Mouse (Mus musculus) gastrocnemius, postnatal 25 days (tissue): ENCODE results near the gene Tmem235. TPM values are rescaled to one million over a fixed set of nuclear protein-coding genes. Genes with fewer than 3 reads are reported as not detected.
A peak's percentile ranks its signal among the peaks of the same experiment; 100 is the strongest.

Source experiments
- DNase-seq: peaks from one replicate; pipeline ENCODE4 v3.0.0; 2022
- long read RNA-seq, 2 experiments: library from polyadenylated mRNA; stranded (forward); transcript quantifications; one replicate each; pipeline ENCODE4 v2.0.0; 2021
- total RNA-seq, 2 experiments: library from RNA; stranded (reverse); gene quantifications; 1 replicate in 1 of 2; 2 replicates in 1 of 2; pipeline ENCODE4 v1.2.3; 2021

Tmem235 gene
- not detected for total RNA-seq
- long read RNA-seq, experiment 1: 0 reads
- long read RNA-seq, experiment 2: 0 reads

DNA sequence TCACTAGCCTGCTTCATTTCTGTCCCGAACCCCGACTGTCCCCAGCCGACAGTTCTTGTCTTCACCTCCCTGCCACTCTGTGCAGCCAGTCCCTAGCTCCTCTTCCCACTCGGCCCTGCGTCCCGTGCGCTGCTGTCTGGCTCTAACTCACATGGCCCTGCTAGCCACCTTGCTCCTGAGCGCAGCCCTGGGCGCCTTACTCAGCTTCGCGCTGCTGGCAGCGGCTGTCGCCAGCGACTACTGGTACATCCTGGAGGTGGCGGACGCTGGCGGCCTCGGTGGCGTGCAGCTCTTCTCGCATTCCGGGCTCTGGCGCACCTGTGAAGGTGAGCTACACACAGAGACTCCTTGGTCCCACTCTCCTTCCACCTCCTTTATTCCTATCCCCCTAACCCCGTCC, at the start of gene Tmem235:
Tmem235 (plus strand) TSS at position 152 of the 400 bp plus-strand sequence.
- no peak for DNase-seq

DNA sequence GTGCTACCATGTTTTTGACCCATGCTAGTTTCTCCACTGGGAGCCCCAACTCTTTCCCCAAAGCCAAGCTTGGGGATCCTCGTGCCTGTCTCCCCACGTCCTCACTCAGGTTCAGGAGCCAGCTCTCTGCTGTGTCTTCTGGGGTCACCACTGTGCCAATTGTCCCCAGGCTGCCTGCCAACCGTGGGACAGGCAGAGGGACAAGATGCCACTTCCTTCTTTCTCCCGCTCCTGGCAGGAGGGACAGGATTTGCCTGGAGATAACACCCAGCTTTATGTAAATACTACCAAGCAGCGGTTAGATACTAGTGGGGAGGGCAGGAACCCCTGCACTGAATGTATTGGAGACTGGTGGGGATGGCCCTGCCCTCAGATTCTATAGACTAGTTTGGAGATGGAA, 46.7 kb upstream of the Tmem235 start:
- no peak for DNase-seq

DNA sequence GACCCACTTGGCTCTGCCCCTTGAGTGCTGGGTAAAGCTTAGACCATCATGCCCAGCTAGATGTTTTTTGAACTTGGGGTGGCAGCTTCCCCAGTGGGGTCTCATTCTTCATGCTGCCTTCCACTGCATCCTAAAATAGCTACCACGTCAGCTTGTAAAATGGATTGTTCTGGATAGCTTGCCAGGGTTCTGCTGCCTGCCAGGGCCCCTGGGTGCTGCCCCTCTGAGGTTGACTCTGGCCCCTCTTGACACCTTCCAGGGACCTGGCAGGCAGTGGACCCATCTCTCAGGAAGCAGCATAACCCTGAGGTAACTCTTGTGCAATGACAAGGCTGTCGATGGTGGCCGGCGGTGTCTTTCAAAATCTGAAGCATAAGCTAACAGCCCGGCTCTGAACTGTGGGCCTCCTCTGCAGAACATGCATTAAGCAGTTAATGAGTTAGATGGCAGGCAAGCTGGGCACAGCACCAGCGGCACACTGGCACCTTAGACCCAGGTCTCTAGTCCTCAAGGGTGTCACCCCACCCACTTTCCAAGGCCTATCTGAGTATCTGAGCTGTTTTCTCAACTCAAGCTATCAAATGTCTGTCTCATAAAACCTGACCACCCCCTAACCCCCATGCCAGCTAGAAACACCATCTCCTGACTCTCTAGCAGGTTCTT, 45.7 kb upstream of the Tmem235 start:
- no peak for DNase-seq

DNA sequence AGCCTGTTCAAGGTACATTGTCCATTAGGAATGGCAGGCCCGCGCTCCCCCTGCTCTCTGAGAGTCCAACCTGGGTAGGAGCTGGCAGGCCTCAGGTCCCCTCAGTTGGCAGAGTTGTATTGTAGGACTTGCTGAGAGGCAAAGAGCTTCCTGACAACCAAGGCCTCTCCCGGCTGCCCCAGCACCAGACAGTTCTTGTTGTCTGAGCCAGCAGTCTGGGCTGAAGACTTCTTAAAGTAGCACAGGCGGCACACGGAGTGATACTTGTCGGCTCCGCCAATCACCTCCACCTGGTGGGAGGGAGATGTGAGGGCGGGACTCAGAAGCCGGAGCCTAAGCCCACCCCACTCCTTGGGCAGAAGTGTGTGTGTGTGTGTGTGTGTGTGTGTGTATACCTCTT, 44.7 kb upstream of the Tmem235 start:
- peak; percentile 57 for DNase-seq

DNA sequence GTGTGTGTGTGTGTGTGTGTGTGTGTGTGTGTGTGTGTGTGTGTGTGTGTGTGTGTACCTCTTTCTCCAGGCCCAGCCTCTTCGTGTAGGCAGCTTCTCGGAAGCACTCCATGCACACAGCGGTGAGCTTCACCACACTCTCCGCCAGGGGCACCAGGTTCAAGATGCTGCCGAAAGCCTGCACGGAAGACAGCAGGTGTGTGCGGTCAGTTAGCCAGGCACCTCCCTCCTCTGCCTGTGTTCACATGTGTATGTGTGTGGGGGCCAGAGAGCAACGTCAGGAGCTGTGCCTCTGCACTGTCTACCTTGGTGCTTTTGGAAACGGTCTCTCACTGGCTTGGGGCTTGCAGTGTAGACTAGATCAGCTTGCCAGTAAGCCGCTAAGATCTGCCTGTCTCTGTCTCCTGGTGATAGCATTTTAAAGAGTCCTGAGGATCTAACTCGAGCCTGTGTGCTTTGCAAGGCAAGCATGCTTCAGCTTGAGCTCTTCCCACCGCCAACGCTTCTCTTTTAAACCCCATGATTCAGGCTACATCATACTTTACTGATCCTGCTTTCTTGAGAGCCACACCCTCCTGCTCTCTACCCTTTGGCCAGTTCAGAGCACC, 44.1 kb upstream of the Tmem235 start:
- no peak for DNase-seq

DNA sequence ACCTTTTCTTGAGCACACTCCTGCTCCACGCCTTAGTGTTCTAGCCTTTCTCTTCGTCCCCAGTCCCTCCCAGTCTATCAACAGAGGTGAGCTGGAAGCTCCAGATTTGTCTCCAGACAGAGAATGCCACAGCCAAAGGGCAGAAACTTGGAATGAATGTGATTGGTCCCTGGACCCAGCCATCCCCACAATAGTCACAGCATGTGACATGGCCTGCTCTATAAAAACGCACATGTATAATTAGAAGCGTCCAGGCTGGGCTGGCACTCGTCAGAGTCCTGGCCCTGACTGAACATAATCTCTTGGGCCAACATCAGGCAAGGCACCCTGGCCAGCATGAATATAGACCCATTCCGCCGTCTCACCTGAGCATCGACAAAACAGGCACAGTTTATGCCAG, 41.5 kb upstream of the Tmem235 start:
- DNase-seq: peak; percentile 84

DNA sequence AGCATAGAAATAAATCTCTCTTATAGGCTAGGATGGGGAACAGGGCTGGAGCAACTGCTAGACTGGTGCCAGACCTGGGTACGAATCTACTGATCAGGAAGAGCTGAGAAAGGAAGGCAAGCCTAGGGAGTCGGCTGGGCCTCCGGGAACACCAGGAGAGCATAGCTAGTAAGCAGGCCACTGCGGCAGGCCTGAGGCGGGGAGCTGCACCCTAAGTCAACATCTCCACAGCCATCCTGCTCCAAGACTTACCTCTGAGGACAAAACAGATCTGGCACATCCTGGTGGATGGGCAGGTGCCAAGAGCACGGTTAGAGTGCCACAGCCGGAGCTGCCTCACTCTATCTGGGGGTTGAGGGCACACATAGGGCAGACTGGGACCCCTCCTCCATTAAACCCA, 40.4 kb upstream of the Tmem235 start:
- DNase-seq: no peak

DNA sequence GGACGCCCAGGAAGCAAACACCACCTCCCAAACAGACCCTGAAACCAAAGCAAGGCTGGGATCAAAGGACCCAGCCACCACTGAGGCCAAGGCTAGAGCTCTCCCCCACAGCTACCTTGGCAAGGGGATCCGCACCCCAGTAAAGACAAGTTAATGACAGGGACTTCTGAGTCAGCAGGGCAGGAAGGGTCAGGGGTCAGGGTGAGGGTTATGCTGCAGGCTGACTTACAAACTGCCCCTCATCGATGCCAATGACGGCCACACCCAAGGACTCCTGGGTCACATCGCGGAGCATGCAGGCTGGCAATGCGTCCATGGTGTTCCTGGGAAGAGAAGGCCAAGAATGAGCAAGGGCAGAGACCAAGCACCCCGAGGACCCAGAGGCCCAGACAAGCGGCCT, 38.7 kb upstream of the Tmem235 start:
- no peak for DNase-seq

DNA sequence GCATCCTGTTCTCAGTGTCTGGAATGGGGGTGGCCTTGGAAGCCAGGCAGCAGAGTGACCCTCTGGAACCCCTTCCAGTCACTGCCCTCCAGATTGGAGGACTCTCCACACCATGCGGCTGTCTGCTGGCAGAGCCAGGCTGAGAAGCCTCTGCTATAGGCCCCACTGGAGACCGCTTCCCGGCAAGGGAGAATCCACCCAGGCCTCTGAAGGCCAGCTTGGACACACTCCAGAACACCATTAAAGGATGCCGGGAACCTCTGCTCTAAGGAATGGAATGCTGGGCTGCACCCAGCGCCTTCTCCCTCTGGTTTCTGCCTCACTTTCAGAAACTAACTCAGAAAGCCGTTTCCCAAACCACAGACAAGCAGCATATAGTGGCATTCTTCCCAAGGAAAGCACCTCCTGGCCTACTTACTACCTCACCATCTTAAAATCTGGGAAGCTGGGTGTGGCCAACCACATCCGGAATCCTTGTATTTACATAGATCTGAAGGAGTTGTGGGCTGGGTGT, 37.8 kb upstream of the Tmem235 start:
- DNase-seq: no peak

DNA sequence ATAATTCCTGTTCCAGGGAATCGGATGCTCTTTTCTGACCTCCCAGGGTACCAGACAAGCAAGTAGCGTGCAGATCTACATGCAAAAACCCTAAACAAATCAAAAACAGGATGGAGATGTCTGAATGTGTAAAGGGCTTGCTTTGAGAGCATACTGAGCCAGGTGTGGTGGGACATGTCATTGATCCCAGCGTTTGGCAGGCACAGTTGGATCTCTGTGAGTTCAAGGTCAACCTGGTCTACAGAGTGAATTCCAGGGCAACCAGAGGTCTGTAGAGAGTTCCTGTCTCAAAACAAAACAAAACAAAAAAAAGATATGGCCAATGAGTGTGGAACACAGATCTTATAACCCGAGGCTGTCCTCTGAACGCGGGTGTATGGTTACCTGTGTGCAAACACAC, 37.1 kb upstream of the Tmem235 start:
- no peak for DNase-seq

DNA sequence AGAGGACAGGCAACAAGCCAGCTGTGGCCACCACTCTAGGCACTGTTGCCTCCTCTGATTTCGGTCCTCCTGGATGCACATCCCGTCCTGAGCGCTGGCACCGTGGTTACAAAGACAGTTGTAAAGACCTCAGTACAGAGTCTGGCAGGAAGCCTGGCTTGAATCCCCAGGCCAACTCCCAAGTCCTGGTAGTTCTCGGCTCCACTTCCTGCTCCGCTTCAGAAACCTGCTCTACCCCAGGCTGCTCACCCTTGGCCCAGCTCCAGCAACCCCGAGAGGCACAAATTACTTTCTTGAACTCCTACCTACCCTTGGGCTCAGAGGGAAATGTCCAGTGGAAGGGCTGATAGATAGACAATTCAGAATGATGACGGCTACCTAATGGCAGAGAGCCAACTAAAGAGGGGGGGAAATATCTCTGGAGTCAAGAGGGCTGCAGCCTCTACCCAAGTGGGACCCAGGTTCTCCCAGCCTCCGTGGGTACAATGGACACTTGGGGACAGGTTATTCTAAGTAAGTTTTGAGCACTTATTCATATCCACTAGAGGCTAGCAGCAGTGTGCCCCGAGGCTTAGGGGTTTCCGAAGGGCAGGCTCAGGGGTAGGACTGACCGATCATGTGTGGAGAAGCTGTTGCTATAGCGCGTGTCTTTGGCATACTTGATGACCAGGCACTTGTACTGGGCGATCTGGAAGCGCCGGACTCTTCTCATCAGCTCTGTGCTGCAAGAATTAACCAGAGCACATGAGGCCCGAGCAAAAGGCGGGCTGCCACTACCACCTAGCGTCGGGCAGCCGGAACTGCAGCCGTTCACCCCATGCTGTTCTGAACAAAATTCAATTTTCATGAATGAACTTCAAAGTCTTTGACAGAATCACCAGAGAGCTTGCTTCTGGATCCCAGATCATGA, 36.2 kb upstream of the Tmem235 start:
- peak; percentile 81 for DNase-seq

DNA sequence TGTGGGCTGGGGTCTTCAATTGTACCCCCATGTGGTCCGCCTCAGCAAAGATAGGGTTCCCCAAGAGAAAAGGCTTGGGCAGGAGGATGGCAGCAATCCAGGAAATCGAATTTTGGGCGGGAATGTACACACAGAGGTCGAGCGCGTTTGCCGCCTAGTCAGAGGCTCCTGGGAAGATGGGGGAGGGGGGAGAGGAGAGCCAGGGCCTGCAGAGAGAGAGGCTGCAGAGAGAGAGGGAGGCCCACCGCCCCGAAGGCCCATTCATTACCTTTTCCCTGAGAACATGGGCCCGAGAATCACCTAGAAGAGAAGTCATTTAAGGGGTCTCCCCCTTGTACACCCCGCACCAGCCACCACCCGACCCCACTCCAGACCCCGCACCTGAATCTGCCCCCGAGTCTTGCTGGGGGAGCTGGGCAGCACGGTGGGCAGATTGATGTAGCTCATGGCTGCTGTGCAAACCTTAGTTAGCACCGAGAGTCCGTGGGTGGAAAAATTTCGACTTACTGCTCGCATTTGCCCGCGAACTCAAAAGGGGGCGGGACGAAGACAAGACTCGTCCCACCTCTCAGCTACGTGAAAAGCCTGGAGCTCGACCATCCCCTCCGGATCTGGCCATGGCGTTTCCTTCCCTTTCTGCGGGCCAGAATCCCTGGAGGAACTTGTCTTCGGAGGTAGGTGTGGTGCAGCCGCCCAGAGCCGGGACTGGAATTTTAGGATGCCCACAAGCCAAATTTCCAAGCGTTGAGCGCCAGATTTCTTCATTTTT, 35.0 kb upstream of the Tmem235 start, which contains the start of the genes Afmid and Tk1:
Afmid (plus strand) TSS at position 592 of the 769 bp plus-strand sequence.
Tk1 (minus strand) TSS at position 760 of the 769 bp plus-strand sequence.
- peak; percentile 67 for DNase-seq

DNA sequence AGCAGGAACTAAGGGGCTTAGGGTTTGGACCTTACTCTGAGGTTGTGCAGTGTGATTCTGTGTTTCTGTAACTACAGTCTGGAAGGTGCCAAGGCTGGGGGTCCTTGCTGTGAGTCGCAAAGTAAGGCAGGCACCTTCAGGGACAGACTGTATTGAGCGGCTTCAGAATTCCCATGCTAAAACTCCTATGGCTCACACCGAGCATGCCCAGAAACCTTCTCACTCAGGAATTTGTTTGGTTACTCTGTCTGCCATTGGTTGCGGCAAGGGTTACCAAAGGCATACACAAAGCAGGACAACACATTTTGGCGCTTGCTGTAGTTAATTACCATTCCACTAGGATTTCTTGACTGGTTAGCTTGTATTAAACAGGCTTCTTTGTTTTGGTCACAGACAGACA, 34.4 kb upstream of the Tmem235 start:
- no peak for DNase-seq

DNA sequence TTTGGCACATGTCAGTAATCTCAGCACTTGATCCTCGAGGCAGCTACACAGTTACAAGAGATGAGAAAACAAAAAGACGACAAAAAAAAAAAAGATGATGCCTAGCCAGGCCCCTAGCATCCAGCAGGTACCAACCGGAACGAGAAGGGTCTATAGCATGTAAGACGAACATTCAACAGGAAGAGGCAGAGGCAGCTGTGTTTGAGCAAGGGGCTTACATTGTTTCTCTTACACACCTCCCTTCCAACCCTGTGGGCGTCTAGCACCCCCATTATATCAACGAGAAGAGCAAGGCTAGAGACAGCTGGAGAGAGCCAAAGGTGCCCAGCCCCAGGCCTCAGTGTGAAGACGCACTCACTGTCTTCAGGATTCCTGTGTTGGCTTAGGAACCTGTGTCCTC, 33.6 kb upstream of the Tmem235 start:
- DNase-seq: no peak

DNA sequence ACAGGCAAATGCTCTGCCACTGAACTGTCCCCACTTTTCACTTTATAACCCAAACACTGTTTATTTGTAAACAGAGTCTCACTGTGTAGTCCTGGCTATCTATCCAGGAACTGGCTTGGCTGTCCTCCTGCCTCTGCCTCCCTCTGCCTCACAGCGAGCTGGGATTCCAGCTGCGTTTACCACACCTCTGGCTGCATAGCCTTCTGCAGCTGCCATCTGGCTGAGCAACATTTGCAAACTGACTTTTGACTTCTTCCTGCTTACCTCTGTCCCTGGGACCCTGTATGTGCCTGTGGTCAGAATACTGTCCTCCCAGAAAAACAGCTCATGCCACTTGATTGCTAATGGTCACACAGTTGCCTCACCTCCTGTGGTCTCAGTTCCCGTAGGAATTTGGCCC, 33.2 kb upstream of the Tmem235 start:
- DNase-seq: no peak

DNA sequence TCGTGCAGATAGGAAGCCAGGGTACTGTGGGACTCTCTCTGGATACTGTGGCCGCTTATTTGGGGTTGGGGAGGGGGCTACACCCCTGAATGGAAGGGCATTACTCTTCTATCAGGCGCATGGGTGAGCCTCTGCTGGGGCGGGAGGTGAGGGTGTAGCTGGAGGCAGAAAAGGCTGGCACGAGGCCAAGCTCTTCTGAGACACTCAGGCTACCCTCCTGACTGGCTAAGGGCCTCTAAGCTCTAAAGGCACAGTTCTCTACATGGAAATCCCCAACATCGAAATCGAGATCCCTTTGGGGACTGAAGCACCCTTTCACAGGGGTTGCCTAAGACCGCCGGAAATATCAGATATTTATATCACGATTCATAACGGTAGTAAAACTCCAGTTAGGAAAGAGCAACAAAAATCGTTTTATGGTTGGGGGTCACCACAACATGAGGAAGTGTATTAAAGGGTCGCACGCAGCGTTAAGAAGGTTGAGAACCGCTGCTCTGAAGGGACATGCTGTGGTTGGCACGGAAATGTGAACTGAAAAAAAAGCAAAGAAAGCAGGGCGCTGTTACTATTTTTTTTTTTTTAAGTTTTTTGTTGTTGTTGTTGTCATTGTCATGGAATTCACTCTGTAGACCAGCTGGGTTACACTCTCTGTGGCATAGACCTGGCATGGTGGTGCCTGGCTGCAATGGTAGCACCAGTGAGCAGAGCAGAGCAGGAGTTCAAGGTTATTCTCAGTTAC, 32.2 kb upstream of the Tmem235 start:
- DNase-seq: no peak

DNA sequence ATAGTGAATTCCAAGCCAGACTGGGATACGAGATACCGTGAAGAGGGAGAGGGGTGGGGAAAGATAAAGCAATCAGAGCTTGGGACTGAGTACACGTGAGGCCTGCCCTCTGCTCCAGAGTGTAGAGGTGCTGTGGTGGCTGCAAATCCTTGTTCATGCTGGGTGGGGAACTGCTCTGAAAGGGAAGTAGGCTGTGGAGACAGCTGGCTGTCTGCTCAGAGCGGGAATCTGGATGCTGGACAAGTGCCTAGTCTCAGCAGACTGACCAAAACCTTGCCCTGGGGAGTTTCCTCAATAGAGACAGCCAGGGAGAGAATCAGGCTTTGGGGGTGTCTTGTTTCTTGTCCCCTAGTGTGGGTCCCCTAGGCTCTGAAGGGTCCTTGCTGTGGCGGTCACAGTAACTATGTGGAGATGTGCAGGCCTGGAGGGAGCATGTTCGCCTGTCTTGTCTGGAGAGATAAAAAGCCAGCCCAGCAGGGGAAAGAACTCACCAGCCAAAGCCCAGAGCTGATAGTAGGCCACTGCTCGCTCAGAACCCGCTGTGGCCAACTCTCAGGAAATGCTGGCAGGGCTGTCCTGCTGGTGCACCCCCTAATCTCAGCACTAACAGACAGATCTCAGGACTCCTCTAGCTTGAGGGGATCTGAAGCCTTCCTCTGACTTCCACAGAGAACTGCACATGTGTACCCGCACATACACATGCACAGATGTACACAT, 31.5 kb upstream of the Tmem235 start:
- no peak for DNase-seq

DNA sequence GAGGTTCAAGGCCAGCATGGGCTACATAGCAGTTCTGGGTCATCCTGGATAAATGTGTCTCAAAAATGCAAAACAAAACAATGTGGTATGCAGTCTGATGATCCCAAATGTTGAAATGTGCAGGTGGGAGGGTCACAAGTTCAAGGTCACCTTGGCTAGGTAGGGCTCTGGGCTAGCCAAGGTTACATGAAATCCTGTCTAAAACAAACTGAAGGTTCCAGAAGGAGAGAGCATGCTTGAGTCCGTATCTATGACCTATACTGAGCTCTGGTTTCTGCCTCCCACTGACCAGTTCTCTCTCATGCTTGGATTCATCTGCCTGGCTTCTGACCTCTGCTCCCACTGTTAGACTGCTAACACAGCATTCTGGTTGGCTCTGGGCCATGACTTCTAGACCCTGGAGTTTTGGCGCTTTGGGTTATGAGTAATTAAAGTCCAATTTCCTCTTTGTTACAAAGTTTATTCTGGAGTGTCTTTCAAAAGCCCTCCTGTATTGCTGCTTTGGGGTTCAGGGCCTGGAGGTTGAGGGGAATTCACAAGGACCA, 30.8 kb upstream of the Tmem235 start:
- DNase-seq: no peak

DNA sequence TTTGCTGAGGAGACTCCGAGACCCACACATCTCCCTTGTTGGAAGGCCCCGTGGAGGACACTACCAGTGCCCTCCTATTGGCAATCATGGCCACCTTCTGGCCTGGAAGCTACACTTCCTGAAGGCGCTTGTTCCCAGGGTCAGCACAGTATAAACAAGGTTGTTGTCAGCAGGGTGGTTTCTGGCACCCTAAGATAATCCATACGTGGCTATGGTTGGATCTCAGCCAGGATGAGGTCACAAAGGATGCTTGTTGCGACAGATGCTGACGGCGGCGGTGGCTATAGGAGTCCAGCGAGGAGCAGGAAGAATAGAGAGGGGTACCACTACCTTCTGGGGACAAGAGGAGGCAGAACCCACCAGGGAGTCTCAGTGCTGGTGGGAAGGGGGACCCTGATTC, 30.2 kb upstream of the Tmem235 start:
- no peak for DNase-seq
